Mouse (Mus musculus): Measurements from ENCODE around the gene Cstad. TPM values are rescaled to one million over a fixed set of nuclear protein-coding genes. Genes with fewer than 3 reads are reported as not detected.

Gene Cstad
- polyA plus RNA-seq, 1 experiment from 2014 or later, result 1.2 TPM

GRCm38 (mm10) chr2:30655746-30656145 lies 60.9 kb downstream of the Cstad start:
- no peaks in the 10 kb centered on the region for H3K9me3 ChIP-seq (ENCODE audit: control insufficient read depth, low read length)
- H3K36me3 ChIP-seq (ENCODE audit: control insufficient read depth, insufficient read depth, low read length), result no peaks in the 10 kb centered on the region
- ATAC-seq (ENCODE audit: low FRiP score, low TSS enrichment) (no peak), DNase-seq (no peak)
- H3K27me3 ChIP-seq (ENCODE audit: control insufficient read depth, insufficient read depth, low read length), result no peaks in the 10 kb centered on the region
- H3K4me1 ChIP-seq (ENCODE audit: control insufficient read depth, insufficient read depth, low read length), result peaks cover 86% of the 10 kb centered on the region
- peak overlapping the region; percentile 100; the same call in 1 of the 2 replicates for H3K27ac ChIP-seq (replicated peaks; ENCODE audit: low read depth, low read length)
- H3K4me3 ChIP-seq (replicated peaks; ENCODE audit: low read depth, low read length), result no peak overlapping the region
- no peak overlapping the region for H3K9ac ChIP-seq (replicated peaks; ENCODE audit: low read length)
- 88% methylated on average over 5 of the region's 5 CpGs for WGBS
- no peak overlapping the region for H3K4me2 ChIP-seq (ENCODE audit: low read length)

GRCm38 (mm10) chr2:30656711-30657555 lies 62.1 kb downstream of the Cstad start:
- ATAC-seq (ENCODE audit: low FRiP score, low TSS enrichment), result no peak

GRCm38 (mm10) chr2:30657674-30658479 lies 63.0 kb downstream of the Cstad start:
- peak; percentile 73 for DNase-seq
- H3K27ac ChIP-seq (replicated peaks; ENCODE audit: low read depth, low read length), result peak overlapping the region; percentile 100
- peak overlapping the region; percentile 15 for H3K4me3 ChIP-seq (replicated peaks; ENCODE audit: low read depth, low read length)
- H3K27me3 ChIP-seq (ENCODE audit: control insufficient read depth, insufficient read depth, low read length), result no peaks in the 10 kb centered on the region
- H3K4me2 ChIP-seq (ENCODE audit: low read length), result peak overlapping the region; percentile 63
- H3K4me1 ChIP-seq (ENCODE audit: control insufficient read depth, insufficient read depth, low read length), result peaks cover 77% of the 10 kb centered on the region
- no peaks in the 10 kb centered on the region for H3K36me3 ChIP-seq (ENCODE audit: control insufficient read depth, insufficient read depth, low read length)
- under 1% methylated on average over 42 of the region's 42 CpGs for WGBS
- H3K9ac ChIP-seq (replicated peaks; ENCODE audit: low read length), result peak overlapping the region; percentile 51
- peak; percentile 44 for ATAC-seq (ENCODE audit: low FRiP score, low TSS enrichment)
- no peaks in the 10 kb centered on the region for H3K9me3 ChIP-seq (ENCODE audit: control insufficient read depth, low read length)

More at GRCm38 (mm10) chr2:30656711-30657555, 62.1 kb downstream of the Cstad start:
- 40% methylated on average over 13 of the region's 13 CpGs for WGBS
- no peak for DNase-seq
- no peak overlapping the region for H3K4me3 ChIP-seq (replicated peaks; ENCODE audit: low read depth, low read length)
- peak overlapping the region; percentile 100 for H3K27ac ChIP-seq (replicated peaks; ENCODE audit: low read depth, low read length)
- no peaks in the 10 kb centered on the region for H3K27me3 ChIP-seq (ENCODE audit: control insufficient read depth, insufficient read depth, low read length)
- H3K4me1 ChIP-seq (ENCODE audit: control insufficient read depth, insufficient read depth, low read length), result peaks cover 86% of the 10 kb centered on the region
- no peaks in the 10 kb centered on the region for H3K9me3 ChIP-seq (ENCODE audit: control insufficient read depth, low read length)
- no peaks in the 10 kb centered on the region for H3K36me3 ChIP-seq (ENCODE audit: control insufficient read depth, insufficient read depth, low read length)
- H3K4me2 ChIP-seq (ENCODE audit: low read length), result no peak overlapping the region
- peak overlapping the region; percentile 51; the same call in 1 of the 2 replicates for H3K9ac ChIP-seq (replicated peaks; ENCODE audit: low read length)

- WGBS, result under 1% methylated on average over 45 of the region's 45 CpGs
- Histone ChIP-seq H3K27me3 (ENCODE audit: control insufficient read depth, insufficient read depth, low read length) (no peaks in the 10 kb centered on the region), H3K4me3 (replicated peaks; ENCODE audit: low read depth, low read length) (peak overlapping the region; percentile 15), H3K9me3 (ENCODE audit: control insufficient read depth, low read length) (no peaks in the 10 kb centered on the region), H3K4me1 (ENCODE audit: control insufficient read depth, insufficient read depth, low read length) (peaks cover 73% of the 10 kb centered on the region), H3K4me2 (ENCODE audit: low read length) (peak overlapping the region; percentile 63), H3K36me3 (ENCODE audit: control insufficient read depth, insufficient read depth, low read length) (no peaks in the 10 kb centered on the region), H3K9ac (replicated peaks; ENCODE audit: low read length) (peak overlapping the region; percentile 51), H3K27ac (replicated peaks; ENCODE audit: low read depth, low read length) (peak overlapping the region; percentile 100)
- peak; percentile 88 for ATAC-seq (ENCODE audit: low FRiP score, low TSS enrichment)
- DNase-seq, result peak; percentile 100
Observed at GRCm38 (mm10) chr2:30658480-30658843, 63.6 kb downstream of the Cstad start.

Other genes starting within 250 kb of the Cstad start
- 129 and 183 TPM in 2 replicates for gene Sh3glb2, start 235.7 kb upstream of the Cstad start, polyA plus RNA-seq (2014; fragmentation: Nextera tagmentation; extraction: Ambion mirVana)
- gene Miga2, start 230.8 kb upstream of the Cstad start, polyA plus RNA-seq (2014; fragmentation: Nextera tagmentation; extraction: Ambion mirVana), result 26.1 and 29.7 TPM in 2 replicates
- gene Dolpp1, start 202.8 kb upstream of the Cstad start, polyA plus RNA-seq (2014; fragmentation: Nextera tagmentation; extraction: Ambion mirVana), result 56.3 and 57.2 TPM in 2 replicates
- 22.2 and 24.0 TPM in 2 replicates for gene Crat, start 179.2 kb upstream of the Cstad start, polyA plus RNA-seq (2014; fragmentation: Nextera tagmentation; extraction: Ambion mirVana)
- 86.7 and 115 TPM in 2 replicates for gene Ptpa, start 179.0 kb upstream of the Cstad start, polyA plus RNA-seq (2014; fragmentation: Nextera tagmentation; extraction: Ambion mirVana)
- gene Ier5l, start 120.8 kb upstream of the Cstad start, polyA plus RNA-seq (2014; fragmentation: Nextera tagmentation; extraction: Ambion mirVana), result 3.7 and 4.3 TPM in 2 replicates
- 0.87 and 1.0 TPM in 2 replicates for gene 1700001O22Rik, start 208.6 kb downstream of the Cstad start, polyA plus RNA-seq (2014; fragmentation: Nextera tagmentation; extraction: Ambion mirVana)
- gene Ntmt1, start 212.8 kb downstream of the Cstad start, polyA plus RNA-seq (2014; fragmentation: Nextera tagmentation; extraction: Ambion mirVana), result 114 and 122 TPM in 2 replicates
- 38.5 and 42.7 TPM in 2 replicates for gene Asb6, start 235.3 kb downstream of the Cstad start, polyA plus RNA-seq (2014; fragmentation: Nextera tagmentation; extraction: Ambion mirVana)
- 1.4 and 2.2 TPM in 2 replicates for gene Prrx2, start 239.9 kb downstream of the Cstad start, polyA plus RNA-seq (2014; fragmentation: Nextera tagmentation; extraction: Ambion mirVana)

Measured in midbrain, embryonic 14.5 days (tissue).